ENCODE assay signal across 26 mouse cellular contexts in the genomic region with DNA sequence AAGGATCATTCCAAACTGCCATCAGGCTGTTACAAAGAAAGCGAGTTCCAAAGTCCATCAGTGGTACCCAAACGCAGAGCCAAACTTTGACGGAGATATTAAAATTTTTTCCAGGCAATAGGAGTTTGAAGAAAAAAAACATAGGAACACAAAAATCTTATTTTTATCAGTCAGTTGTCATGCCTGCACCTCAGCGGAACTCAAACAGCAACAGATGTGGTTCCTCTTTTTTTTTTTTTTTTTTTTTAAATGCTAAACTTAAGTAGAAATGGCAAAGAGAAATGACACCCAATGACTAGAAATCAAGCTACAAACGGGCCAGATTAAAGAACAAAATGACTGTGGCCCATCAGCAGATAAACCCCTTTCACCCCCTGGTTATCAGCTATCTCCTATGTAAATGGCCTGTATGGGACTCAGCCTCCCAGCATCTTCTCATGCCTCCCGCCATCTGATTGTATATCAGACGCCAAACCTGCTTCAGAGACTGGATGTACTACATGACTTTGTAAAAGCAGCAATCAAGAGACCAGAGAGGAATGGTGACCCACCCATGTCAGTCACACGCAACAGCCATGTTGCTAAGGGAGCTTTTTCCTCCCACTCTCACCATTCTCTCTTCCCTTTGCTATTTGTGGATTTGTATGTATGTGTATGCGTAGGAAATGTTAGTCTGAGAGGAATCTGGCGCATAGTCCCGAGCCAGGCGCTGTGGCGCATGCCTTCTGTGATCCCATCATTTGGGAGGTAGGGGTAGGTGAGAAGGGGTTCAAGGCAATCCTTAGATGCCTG. TPM values are rescaled to one million over a fixed set of nuclear protein-coding genes. Genes with fewer than 3 reads are reported as not detected.
"Had no signal": no experiment of that assay in that cellular context is flagged by ENCODE, and none has a peak within 500 bp of the region (broad histone marks: within the 10 kb centered on the region; RNA-seq: fewer than 3 reads in every experiment).

No protein-coding gene starts in this region.

- H3K9ac ChIP-seq: heart, embryonic 13.5 days; heart, embryonic 15.5 days; hindbrain, embryonic 14.5 days; intestine, embryonic 15.5 days; kidney, embryonic 15.5 days; limb, embryonic 13.5 days; limb, embryonic 15.5 days; liver, embryonic 12.5 days had no signal

- H3K9me3 ChIP-seq: heart, embryonic 13.5 days; heart, embryonic 15.5 days; intestine, embryonic 15.5 days; kidney, embryonic 15.5 days; limb, embryonic 13.5 days; limb, embryonic 15.5 days; liver, embryonic 12.5 days had no signal

- DNase-seq: gastrocnemius, postnatal 14 days; gastrocnemius, postnatal 36 days; heart, adult 11 months; heart, postnatal 14 days; heart, postnatal 36 days; kidney, adult 11 months; kidney, adult 2 months; kidney, adult 9 months; kidney, postnatal 14 days; kidney, postnatal 36 days; layer of hippocampus, adult 9-11 months; layer of hippocampus, postnatal 36 days; left cerebral cortex, postnatal 4 days had no signal

- H3K27ac ChIP-seq: heart, embryonic 13.5 days; heart, embryonic 15.5 days; hindbrain, embryonic 14.5 days; intestine, embryonic 15.5 days; kidney, embryonic 15.5 days; kidney, postnatal 0 days; limb, embryonic 13.5 days; limb, embryonic 15.5 days; liver, embryonic 12.5 days had no signal

- H3K4me3 ChIP-seq: heart, embryonic 13.5 days; heart, embryonic 15.5 days; intestine, embryonic 15.5 days; kidney, embryonic 15.5 days; limb, embryonic 13.5 days; limb, embryonic 15.5 days; liver, embryonic 12.5 days had no signal

- ATAC-seq: hindbrain, embryonic 16.5 days; inflammation-experienced regulatory T-cells, adult 6 months; intestine, embryonic 15.5 days; liver, embryonic 12.5 days had no signal

- H3K4me1 ChIP-seq: heart, embryonic 13.5 days; heart, embryonic 15.5 days; intestine, embryonic 15.5 days; kidney, embryonic 15.5 days; limb, embryonic 13.5 days; limb, embryonic 15.5 days; liver, embryonic 12.5 days had no signal

- H3K36me3 ChIP-seq: heart, embryonic 13.5 days; heart, embryonic 15.5 days; intestine, embryonic 15.5 days; kidney, embryonic 15.5 days; limb, embryonic 13.5 days; limb, embryonic 15.5 days; liver, embryonic 12.5 days had no signal

- H3K27me3 ChIP-seq: heart, embryonic 13.5 days; heart, embryonic 15.5 days; intestine, embryonic 15.5 days; kidney, embryonic 15.5 days; limb, embryonic 13.5 days; limb, embryonic 15.5 days had no signal

- H3K4me2 ChIP-seq: heart, embryonic 11.5 days; heart, embryonic 13.5 days; heart, embryonic 15.5 days; hindbrain, embryonic 14.5 days; intestine, embryonic 15.5 days; kidney, embryonic 15.5 days; limb, embryonic 13.5 days; limb, embryonic 15.5 days; liver, embryonic 12.5 days had no signal

RNA-seq across cellular contexts. Expression of a gene that starts 8.2 kb away (rescaled TPM):
- total RNA-seq: hematopoietic stem cell, adult 5-6 weeks had no signal
